Comparison of ENCODE assay signal across 8 mouse cellular contexts in the genomic region with DNA sequence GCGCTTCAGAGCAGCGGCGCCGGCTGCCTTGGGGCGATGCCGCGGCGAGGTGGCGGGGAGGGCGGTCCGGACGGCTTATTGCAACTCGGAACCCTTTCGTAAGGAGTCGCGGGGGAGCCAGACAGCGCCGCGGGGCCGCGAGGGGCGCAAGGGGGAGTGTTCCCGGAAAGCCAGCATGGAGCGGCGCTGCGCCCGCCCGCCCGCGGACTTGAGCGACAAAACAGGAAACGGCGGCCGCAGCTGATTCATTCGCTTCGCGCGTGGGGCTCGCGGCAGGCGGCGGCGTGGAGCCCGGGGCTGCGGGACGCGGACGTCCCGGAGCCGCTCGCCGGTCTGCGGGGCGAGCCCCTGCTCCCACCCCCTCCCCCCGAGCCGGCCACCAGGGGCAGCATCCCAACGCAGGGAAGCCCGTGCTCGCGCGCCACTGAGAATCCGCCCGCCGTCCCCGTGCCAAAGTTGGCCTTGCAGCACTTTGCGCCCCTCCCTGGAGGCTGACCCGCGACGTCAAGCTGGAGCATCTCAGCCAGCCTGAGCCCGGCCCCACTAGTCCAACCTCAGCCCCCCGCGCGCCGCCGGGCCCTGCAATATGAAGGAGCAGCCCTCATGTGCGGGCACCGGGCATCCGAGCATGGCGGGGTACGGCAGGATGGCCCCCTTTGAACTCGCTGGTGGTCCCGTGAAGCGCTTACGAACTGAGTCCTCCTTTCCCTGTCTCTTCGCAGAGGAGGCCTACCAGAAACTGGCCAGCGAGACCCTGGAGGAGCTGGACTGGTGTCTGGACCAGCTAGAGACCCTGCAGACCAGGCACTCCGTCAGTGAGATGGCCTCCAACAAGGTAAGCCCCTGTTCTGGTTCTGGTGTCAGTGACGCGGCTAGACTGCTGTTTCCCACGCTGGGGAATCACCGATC.
DNase-seq lines count a peak whose midpoint lies in the region; ATAC-seq and TF ChIP-seq lines count a peak whose summit lies in the region.

No protein-coding gene starts in this region.

- intact Hi-C loops in left cerebral cortex, adult 2 months (cut with DNase I), result loop anchor here (2.0 to 10.0 kb wide), 2 partner anchors 80 to 668 kb away; no protein-coding TSS in a partner anchor

- no peaks in the 10 kb centered on the region for H3K27me3 ChIP-seq in hindbrain, embryonic 13.5 days

- peak; percentile 82 for ATAC-seq in hindbrain, embryonic 13.5 days (ENCODE audit: low FRiP score)

- peak overlapping the region; percentile 85 for H3K9ac ChIP-seq in hindbrain, embryonic 13.5 days

- TF ChIP-seq CTCF in left cerebral cortex, adult 2 months (IDR thresholded peaks at IDR 0.05), result peak; percentile 47

- H3K4me2 ChIP-seq in hindbrain, embryonic 13.5 days, result peak overlapping the region; percentile 95

- WGBS in hindbrain, embryonic 13.5 days, result under 1% methylated on average over 88 of the region's 91 CpGs

- H3K27ac ChIP-seq in hindbrain, embryonic 13.5 days, result peak overlapping the region; percentile 84
- H3K27ac ChIP-seq in left cerebral cortex, adult 2 months, result peak overlapping the region; percentile 67

- no peaks in the 10 kb centered on the region for H3K9me3 ChIP-seq in hindbrain, embryonic 13.5 days

- H3K4me1 ChIP-seq in hindbrain, embryonic 13.5 days (replicated peaks), result peaks cover 33% of the 10 kb centered on the region

- no peaks in the 10 kb centered on the region for H3K36me3 ChIP-seq in hindbrain, embryonic 13.5 days

- peak; percentile 82 for DNase-seq in R1 (ENCODE audit: low read depth, low spot score)
- peak; percentile 66 for DNase-seq in cerebellum, adult 9-11 months
- DNase-seq in frontal cortex, postnatal 36 days (ENCODE audit: low spot score in 2 of 2), result peak; percentile 53 to 65
- DNase-seq in left cerebral cortex, adult 2 months (ENCODE audit: extremely low spot score in 1 of 2, low spot score in 2 of 2), result peak; percentile 65 to 67
- peak; percentile 85 to 90 for DNase-seq in lung, postnatal 4 days
- DNase-seq in retina, postnatal 1 day, result peak; percentile 86
- DNase-seq in urinary bladder, adult 18-20 months (ENCODE audit: low spot score in 2 of 2), result peak; percentile 56 to 71

- peak overlapping the region; percentile 62 for H3K4me3 ChIP-seq in hindbrain, embryonic 13.5 days
- H3K4me3 ChIP-seq in left cerebral cortex, adult 2 months, result peak overlapping the region; percentile 80

Comparison
In these comparisons a context has a peak if more than half of its experiments do, and no peak if none do; other contexts are left out.
1. Peak in every context shown above with its lines: DNase-seq, ATAC-seq, H3K4me3 ChIP-seq and H3K27ac ChIP-seq.